Mouse (Mus musculus) c-Kit-positive CD71-positive TER-119-positive erythroid progenitor cells, embryonic 14.5 days (primary cell): ENCODE data around the gene Itih5.

Experiments used
- DNase-seq: peaks from one replicate; pipeline ENCODE4 v3.0.0-alpha.2; 2013; ENCODE audit warnings: low spot score

Gene Itih5

GRCm38 (mm10) chr2:10168016-10168415 lies 14.6 kb downstream of the Itih5 start:
- no peak for DNase-seq

- DNase-seq: no peak
Measured at GRCm38 (mm10) chr2:10169991-10170390, 16.6 kb downstream of the Itih5 start.

DNA sequence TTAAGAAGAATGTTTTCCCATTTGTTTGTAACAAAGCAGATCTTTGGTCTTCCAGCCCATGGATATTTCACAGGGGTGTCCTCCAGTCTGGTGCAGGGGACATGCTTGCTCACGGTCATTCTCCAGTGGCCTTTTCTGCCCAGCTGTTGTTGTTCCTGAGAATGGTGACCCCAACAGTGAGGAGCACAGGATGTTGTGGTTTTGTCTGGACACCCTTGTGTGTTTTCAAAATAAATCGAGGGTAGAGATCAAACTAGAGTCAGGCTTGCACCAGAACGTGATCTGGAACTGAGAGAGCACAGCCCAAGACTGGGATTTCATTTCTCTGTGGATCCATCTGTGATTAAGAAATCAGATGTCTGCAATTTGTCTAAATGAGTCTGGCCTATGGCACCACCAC lies 40.2 kb downstream of the Itih5 start:
- no peak for DNase-seq

- no peak for DNase-seq
Measured at GRCm38 (mm10) chr2:10195162-10195561, 41.8 kb downstream of the Itih5 start.

GRCm38 (mm10) chr2:10199326-10199725 lies 46.0 kb downstream of the Itih5 start:
- no peak for DNase-seq

DNA sequence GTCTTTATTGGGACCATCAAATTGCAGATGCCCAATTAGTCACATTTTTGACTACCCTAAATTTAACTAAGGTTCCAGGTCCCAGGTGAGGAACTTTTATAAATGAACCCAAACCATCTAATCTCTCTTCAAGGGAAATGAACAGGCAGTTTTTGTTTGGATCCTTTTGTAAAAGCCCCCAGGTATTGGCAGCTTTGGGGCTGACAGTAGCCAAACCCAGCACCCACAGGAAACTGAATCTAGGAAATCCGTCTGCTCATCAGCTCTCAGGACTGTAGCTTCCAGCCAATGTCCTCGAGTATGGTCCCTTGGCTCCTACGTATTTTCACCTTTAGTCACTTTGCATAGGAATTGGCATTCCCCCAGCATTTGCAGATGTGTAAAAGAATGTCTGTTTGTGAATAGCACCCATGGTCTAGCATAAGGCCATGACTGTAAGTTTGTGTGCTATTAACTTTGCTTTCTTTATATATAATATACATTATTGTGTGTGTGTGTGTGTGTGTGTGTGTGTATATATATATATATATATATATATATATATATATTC lies 47.4 kb downstream of the Itih5 start:
- DNase-seq: no peak

DNA sequence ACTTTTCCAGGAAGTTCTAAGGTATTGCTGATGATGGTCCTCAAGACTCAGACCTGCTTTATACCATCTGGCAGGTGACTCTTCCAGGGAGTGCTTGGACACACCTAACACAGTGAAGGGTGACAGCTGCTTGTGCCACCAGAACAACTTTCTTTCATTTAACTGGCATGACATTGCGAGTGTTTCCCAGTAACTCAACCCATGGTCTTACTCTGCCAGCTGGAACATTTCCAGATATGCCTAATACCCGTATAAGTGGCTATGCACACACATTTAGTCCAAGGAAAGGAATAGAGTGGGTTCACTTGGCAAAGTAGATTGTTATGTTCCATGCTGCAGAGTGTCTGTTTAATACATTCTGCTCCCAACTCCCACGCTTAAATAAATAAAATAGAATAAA lies 50.9 kb downstream of the Itih5 start:
- no peak for DNase-seq

GRCm38 (mm10) chr2:10213468-10213867 lies 60.1 kb downstream of the Itih5 start:
- DNase-seq: no peak

- no peak for DNase-seq
Measured at GRCm38 (mm10) chr2:10215876-10216565, 62.6 kb downstream of the Itih5 start.

DNA sequence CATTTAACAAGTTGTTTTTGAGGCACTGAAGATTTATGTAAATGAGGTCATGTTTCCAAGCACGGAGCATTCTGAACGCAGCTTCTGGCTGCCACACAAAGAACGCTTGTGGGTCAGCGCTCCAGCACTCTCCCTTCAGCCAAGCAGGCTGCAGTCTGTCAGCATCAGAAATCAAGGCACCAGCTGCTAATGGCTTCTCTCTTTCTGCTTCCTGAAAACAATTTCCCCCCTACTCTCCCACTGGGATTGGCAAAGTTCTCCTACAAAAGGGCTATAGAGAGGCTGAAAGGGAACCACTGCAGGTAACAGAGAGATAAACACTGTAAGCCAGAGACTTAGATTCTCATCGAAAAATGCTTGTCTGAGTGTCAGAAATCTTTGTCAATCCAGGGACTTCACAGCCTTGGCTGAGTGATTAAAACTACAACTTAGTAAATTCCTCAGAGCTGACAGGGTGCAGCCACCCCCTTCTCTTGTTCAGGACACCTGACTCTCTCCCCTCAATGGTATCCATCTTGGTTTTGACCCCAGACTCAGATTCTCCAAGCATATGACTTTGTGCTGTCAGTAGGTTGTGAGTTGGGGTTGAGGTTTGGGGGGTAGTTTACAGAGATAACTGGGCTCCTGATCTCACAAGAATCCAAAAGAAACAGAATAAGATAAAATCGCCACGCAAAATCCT lies 63.3 kb downstream of the Itih5 start:
- DNase-seq: no peak

DNA sequence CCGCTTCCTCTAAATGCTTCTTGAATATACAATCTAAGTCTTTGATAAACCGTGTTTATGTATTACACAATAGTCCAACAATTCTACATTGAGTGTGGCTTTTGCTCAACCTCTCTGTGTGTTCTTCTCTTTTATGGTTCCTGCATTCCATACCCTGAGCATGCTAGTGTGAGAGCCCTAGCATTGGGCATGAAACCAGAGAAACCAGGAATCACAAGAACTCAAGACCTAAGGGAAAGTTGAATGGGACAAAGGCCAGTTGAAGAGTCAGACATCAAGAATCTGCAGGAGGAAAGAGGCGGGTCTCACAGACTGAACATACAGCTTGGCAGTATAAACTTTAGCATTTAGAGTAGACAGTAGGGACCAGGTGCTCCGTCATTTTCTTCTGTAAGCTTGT lies 68.5 kb downstream of the Itih5 start:
- DNase-seq: no peak

- no peak for DNase-seq
Measured at GRCm38 (mm10) chr2:10226907-10227306, 73.5 kb downstream of the Itih5 start.

GRCm38 (mm10) chr2:10231971-10232370 lies 78.6 kb downstream of the Itih5 start:
- DNase-seq: no peak

DNA sequence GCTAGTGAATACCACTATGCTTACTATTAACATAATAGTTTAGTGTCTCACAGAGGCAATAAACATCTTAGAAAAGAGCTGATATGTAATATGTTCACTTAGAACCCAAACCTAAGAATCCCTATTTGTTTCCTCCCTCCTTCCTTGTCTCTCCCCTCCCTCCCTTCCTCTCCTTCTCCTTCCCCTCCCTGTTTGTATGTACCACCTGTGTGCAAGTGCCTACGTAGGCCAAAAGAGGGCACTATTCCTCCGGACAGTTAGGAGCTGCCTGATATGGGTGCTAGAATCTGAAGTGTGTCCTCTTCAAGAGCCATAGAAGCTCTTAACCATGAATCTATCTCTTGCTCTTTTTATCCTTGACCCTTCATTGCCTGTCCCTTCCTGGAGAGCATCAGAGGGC lies 83.2 kb downstream of the Itih5 start:
- DNase-seq: no peak

DNA sequence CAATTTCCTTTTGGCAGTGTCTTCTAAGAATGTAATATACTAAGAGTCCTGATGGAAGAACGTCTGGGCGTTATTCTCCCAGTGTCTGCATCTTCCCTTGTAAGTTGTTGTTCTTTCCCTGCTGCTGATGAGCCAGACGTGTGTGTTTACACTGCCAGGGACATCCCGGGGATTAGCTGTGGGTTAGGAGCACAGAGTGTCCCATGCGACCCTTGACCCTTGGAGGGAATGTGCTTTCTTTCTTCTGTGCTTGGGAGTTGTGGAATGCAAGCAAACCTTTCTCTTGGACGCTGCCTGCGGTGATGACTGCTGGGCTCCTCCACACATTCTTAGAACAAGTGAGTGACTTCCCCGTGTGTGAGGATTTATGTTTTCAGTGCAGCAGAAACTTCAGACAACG lies 89.6 kb downstream of the Itih5 start:
- no peak for DNase-seq

DNA sequence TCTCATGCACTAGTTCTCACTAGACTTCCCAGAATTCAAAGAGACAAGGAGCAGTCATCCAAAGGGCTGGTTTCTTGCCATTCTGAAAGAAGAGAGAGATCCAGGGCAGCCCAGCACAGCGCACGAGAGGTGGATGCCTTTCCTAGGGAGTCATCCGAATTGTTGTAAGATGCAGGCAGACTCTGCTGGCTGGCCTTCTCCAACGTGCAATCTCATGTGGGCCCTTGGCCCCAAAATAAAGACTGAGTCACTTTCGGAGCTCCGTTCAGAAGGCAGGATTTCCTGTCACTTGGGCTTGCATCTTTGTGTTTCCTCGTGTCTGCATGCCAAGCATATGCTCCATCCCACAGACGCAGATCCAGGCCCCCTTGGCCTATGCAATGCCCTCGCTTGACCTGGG lies 97.1 kb downstream of the Itih5 start:
- no peak for DNase-seq

DNA sequence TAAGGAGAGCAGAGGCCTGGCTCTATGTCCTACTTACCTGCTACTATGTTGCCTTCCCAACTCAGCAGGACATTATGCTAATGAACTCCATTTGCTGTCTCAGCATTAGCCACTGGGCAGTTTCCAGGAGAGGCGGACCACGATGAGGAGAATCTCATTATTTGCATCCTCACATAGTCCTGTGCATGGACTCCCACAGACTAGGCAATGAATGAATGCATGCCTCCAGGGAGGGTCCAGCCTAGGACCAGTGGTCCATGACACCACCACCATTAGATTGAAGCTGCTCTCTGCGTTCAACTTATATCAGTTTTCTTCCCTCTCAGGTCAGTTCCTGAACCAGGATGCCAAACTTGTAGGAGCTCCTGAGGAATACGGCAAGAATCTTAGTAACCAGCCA lies 97.6 kb downstream of the Itih5 start:
- no peak for DNase-seq

DNA sequence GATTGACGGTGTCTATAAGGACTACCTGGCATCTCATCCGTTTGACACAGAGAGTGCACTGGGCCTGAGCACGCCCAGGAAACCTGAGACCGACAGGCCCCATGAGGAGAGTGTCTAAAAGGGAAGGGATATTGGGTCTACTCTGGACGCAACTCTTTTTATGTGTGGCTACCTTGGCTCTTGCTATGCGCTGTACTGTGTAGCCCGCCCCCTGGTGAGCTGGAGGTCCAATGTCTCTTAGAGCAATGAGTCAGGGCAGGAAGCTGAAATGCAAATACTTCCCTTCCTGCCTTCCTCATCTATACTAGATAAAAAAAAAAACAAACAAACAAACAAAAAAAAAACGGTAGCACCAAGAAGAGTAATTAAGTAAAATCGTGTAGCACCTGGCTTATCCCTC lies 98.1 kb downstream of the Itih5 start:
- DNase-seq: no peak

GRCm38 (mm10) chr2:10252016-10252415 lies 98.6 kb downstream of the Itih5 start:
- DNase-seq: no peak

- no peak for DNase-seq
Measured at GRCm38 (mm10) chr2:10253351-10253750, 100.0 kb downstream of the Itih5 start.

- DNase-seq: no peak
Measured at GRCm38 (mm10) chr2:10256949-10257348, 103.6 kb downstream of the Itih5 start.

GRCm38 (mm10) chr2:10258312-10258711 lies 104.9 kb downstream of the Itih5 start:
- no peak for DNase-seq

DNA sequence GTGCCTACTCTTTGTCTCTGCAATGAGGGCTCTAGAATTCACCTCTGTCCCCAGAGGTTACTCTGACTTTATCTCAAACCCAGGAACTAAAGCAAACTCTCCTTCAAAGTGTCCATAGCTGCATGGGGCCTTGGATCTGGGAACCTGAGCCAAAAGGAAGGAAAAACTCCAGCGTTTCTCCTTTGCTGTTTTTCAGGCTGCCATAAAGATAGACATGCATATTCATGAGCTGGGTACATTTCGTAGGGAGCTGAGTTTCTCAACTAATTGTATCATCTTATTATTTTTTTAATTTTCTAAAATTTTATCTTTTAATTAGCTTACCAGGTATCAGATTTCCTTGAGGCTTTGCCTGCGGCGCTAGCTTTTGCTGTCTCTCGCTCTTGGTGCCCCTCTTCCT lies 106.7 kb downstream of the Itih5 start:
- no peak for DNase-seq

GRCm38 (mm10) chr2:10261337-10261736 lies 108.0 kb downstream of the Itih5 start:
- DNase-seq: no peak
